ENCODE assay signal across 8 mouse cellular contexts in genomic region chr5:36581924-36582642, GRCm38 (mm10). TPM values are rescaled to one million over a fixed set of nuclear protein-coding genes. Genes with fewer than 3 reads are reported as not detected.
DNase-seq lines count a peak whose midpoint lies in the region; ATAC-seq and TF ChIP-seq lines count a peak whose summit lies in the region.

No protein-coding gene starts in this region.

- peak overlapping the region; percentile 91 for H3K9ac ChIP-seq in heart, embryonic 11.5 days (ENCODE audit: low read depth, low read length)
- H3K9ac ChIP-seq in kidney, embryonic 16.5 days (replicated peaks; ENCODE audit: low read length), result peak overlapping the region; percentile 87
- peak overlapping the region; percentile 89 for H3K9ac ChIP-seq in liver, adult 2 months (ENCODE audit: low read depth, low read length)

- TF ChIP-seq POLR2A in brain, embryonic 14.5 days (IDR thresholded peaks at IDR 0.05; ENCODE audit: borderline replicate concordance, extremely low read depth, insufficient read depth, insufficient read length, poor library complexity, severe bottlenecking), result peak; percentile 72; the same call in 1 of the 2 replicates
- TF ChIP-seq POLR2A in liver, adult 2 months (IDR thresholded peaks at IDR 0.05; ENCODE audit: extremely low read depth, insufficient read depth, low read length), result peak; percentile 45; the same call in 1 of the 2 replicates
- TF ChIP-seq POLR2A in myocyte (IDR thresholded peaks at IDR 0.05; ENCODE audit: insufficient read length, low read depth), result peak; percentile 43

- no peak for TF ChIP-seq CTCF in C2C12 (IDR thresholded peaks at IDR 0.05; ENCODE audit: control insufficient read depth, insufficient read depth, insufficient read length)
- 0 out of 2 replicates have a peak, but pooled peaks have one; percentile 3 for TF ChIP-seq CTCF in brain, embryonic 14.5 days (IDR thresholded peaks at IDR 0.05; ENCODE audit: borderline replicate concordance, extremely low read depth, insufficient read depth, insufficient read length)
- no peak for TF ChIP-seq CTCF in liver, adult 2 months (IDR thresholded peaks at IDR 0.05; ENCODE audit: low read depth, low read length)

- H3K4me1 ChIP-seq in erythroblast, embryonic 14.5 days (ENCODE audit: control insufficient read depth), result peaks cover 51% of the 10 kb centered on the region
- H3K4me1 ChIP-seq in heart, embryonic 11.5 days (ENCODE audit: control insufficient read depth, insufficient read depth, low read length), result peaks cover 15% of the 10 kb centered on the region
- H3K4me1 ChIP-seq in kidney, embryonic 16.5 days (ENCODE audit: insufficient read depth, low read length), result peaks cover 27% of the 10 kb centered on the region
- H3K4me1 ChIP-seq in liver, adult 2 months (ENCODE audit: control insufficient read depth, insufficient read depth, low read length), result peaks cover 10% of the 10 kb centered on the region

- H3K9me3 ChIP-seq in erythroblast, embryonic 14.5 days (ENCODE audit: control insufficient read depth, low read length), result peaks cover 2% of the 10 kb centered on the region; the same call in 1 of the 2 replicates
- no peaks in the 10 kb centered on the region for H3K9me3 ChIP-seq in heart, embryonic 11.5 days (replicated peaks; ENCODE audit: control insufficient read depth, low read length)
- H3K9me3 ChIP-seq in kidney, embryonic 16.5 days (ENCODE audit: low read length), result no peaks in the 10 kb centered on the region

- H3K27ac ChIP-seq in heart, embryonic 11.5 days (ENCODE audit: low read depth, low read length), result peak overlapping the region; percentile 86
- H3K27ac ChIP-seq in kidney, embryonic 16.5 days (ENCODE audit: low read length), result peak overlapping the region; percentile 86
- peak overlapping the region; percentile 92 for H3K27ac ChIP-seq in liver, adult 2 months (replicated peaks; ENCODE audit: insufficient read depth, low read depth, low read length)

- H3ac ChIP-seq in C2C12 (ENCODE audit: control insufficient read depth, insufficient read length, low read depth), result peak overlapping the region; percentile 80
- peak overlapping the region; percentile 56 for H3ac ChIP-seq in myocyte (ENCODE audit: control insufficient read depth, insufficient read length)

- peak overlapping the region; percentile 99 for H3K4me2 ChIP-seq in heart, embryonic 11.5 days
- H3K4me2 ChIP-seq in kidney, embryonic 16.5 days (replicated peaks; ENCODE audit: low read depth, low read length), result peak overlapping the region; percentile 87
- peak overlapping the region; percentile 92 for H3K4me2 ChIP-seq in myocyte (ENCODE audit: low read depth)

- H3K4me3 ChIP-seq in C2C12 (ENCODE audit: insufficient read depth, poor library complexity, severe bottlenecking) (peak overlapping the region; percentile 51), myocyte (peak overlapping the region; percentile 56)
- H3K4me3 ChIP-seq in erythroblast, embryonic 14.5 days (replicated peaks), result peak overlapping the region; percentile 86
- peak overlapping the region; percentile 77 for H3K4me3 ChIP-seq in heart, embryonic 11.5 days (ENCODE audit: low read depth, low read length)
- peak overlapping the region; percentile 82 for H3K4me3 ChIP-seq in kidney, embryonic 16.5 days (ENCODE audit: low read length)
- H3K4me3 ChIP-seq in liver, adult 2 months (ENCODE audit: insufficient read depth, low read depth, low read length), result peak overlapping the region; percentile 83

- peak; percentile 98 for ATAC-seq in heart, embryonic 11.5 days (replicated peaks; ENCODE audit: insufficient number of reproducible peaks, low FRiP score, low TSS enrichment)
- ATAC-seq in kidney, embryonic 16.5 days (ENCODE audit: low FRiP score, low TSS enrichment), result peak; percentile 97

- DNase-seq in brain, embryonic 14.5 days (ENCODE audit: low read depth), result peak; percentile 100
- peak; percentile 95 for DNase-seq in liver, adult 2 months (ENCODE audit: extremely low read depth, low read depth, low spot score)
- DNase-seq in splenic B cell, adult 2 months (ENCODE audit: low read depth, low spot score), result peak; percentile 100

- 2% methylated on average over 54 of the region's 54 CpGs for WGBS in heart, embryonic 11.5 days (ENCODE audit: insufficient replicate concordance)
- WGBS in kidney, embryonic 16.5 days, result 1% methylated on average over 53 of the region's 54 CpGs
- WGBS in liver, adult 2 months, result 2% methylated on average over 54 of the region's 54 CpGs

- H3K36me3 ChIP-seq in C2C12 (ENCODE audit: control insufficient read depth, insufficient read depth), result no peaks in the 10 kb centered on the region
- no peaks in the 10 kb centered on the region for H3K36me3 ChIP-seq in erythroblast, embryonic 14.5 days (ENCODE audit: control insufficient read depth)
- no peaks in the 10 kb centered on the region for H3K36me3 ChIP-seq in heart, embryonic 11.5 days (ENCODE audit: control insufficient read depth, insufficient read depth, low read length)
- H3K36me3 ChIP-seq in kidney, embryonic 16.5 days (ENCODE audit: insufficient read depth, low read length), result no peaks in the 10 kb centered on the region
- H3K36me3 ChIP-seq in liver, adult 2 months (ENCODE audit: control insufficient read depth, insufficient read depth, low read length), result no peaks in the 10 kb centered on the region
- H3K36me3 ChIP-seq in myocyte (ENCODE audit: control insufficient read depth, insufficient read depth), result no peaks in the 10 kb centered on the region
- H3K36me3 ChIP-seq in splenic B cell, adult 2 months (ENCODE audit: control insufficient read depth, insufficient read depth, low read length, poor library complexity, severe bottlenecking), result no peaks in the 10 kb centered on the region

- H3K79me2 ChIP-seq in C2C12 (ENCODE audit: control insufficient read depth, insufficient read depth) (no peaks in the 10 kb centered on the region), myocyte (ENCODE audit: control insufficient read depth, insufficient read depth) (peaks cover 5% of the 10 kb centered on the region)
- peaks cover 30% of the 10 kb centered on the region; the same call in 1 of the 2 replicates for H3K79me2 ChIP-seq in liver, adult 2 months (ENCODE audit: control insufficient read depth, insufficient read depth, low read length)

- H3K27me3 ChIP-seq in C2C12 (ENCODE audit: control insufficient read depth, insufficient read depth, insufficient read length) (peaks cover 8% of the 10 kb centered on the region), myocyte (ENCODE audit: control insufficient read depth, insufficient read depth, insufficient read length) (no peaks in the 10 kb centered on the region)
- peaks cover 17% of the 10 kb centered on the region for H3K27me3 ChIP-seq in erythroblast, embryonic 14.5 days (ENCODE audit: control insufficient read depth)
- H3K27me3 ChIP-seq in heart, embryonic 11.5 days (ENCODE audit: control insufficient read depth, insufficient read depth, low read length), result no peaks in the 10 kb centered on the region
- no peaks in the 10 kb centered on the region for H3K27me3 ChIP-seq in kidney, embryonic 16.5 days (ENCODE audit: insufficient read depth, low read length)
- H3K27me3 ChIP-seq in liver, adult 2 months (ENCODE audit: control insufficient read depth, insufficient read depth, low read length), result no peaks in the 10 kb centered on the region
- H3K27me3 ChIP-seq in splenic B cell, adult 2 months (ENCODE audit: control insufficient read depth, insufficient read depth, low read length, poor library complexity, severe bottlenecking), result peaks cover 2% of the 10 kb centered on the region; the same call in 1 of the 2 replicates

- H3K79me3 ChIP-seq in C2C12 (ENCODE audit: low read depth), result no peaks in the 10 kb centered on the region

TF ChIP-seq in C2C12, 6 proteins besides CTCF, POLR2A, EP300 and RAD21:
- TF ChIP-seq CEBPB (IDR thresholded peaks at IDR 0.05; ENCODE audit: low read depth) (no peak), MAX (IDR thresholded peaks at IDR 0.05) (peak; percentile 63), MYOD1 (IDR thresholded peaks at IDR 0.05; ENCODE audit: control insufficient read depth, insufficient read length, low read depth) (no peak), USF1 (IDR thresholded peaks at IDR 0.05; ENCODE audit: low read depth) (no peak), FOSL1 (IDR thresholded peaks at IDR 0.05; ENCODE audit: insufficient read depth, low read length, poor library complexity, severe bottlenecking) (no peak), MYOG (IDR thresholded peaks at IDR 0.05; ENCODE audit: control insufficient read depth, extremely low read depth, insufficient read length) (no peak)
TF ChIP-seq in C2C12: peak in this region for 1.

TF ChIP-seq in myocyte, 11 proteins besides CTCF, POLR2A, EP300 and RAD21:
- TF ChIP-seq MYOD1 (IDR thresholded peaks at IDR 0.05; ENCODE audit: control insufficient read depth in 1 of 3, insufficient read length in 2 of 3, low read depth in 2 of 3) (peak in 1 of 3 experiments; percentile 44), SRF (IDR thresholded peaks at IDR 0.05; ENCODE audit: control insufficient read depth, insufficient read length, low read depth) (peak; percentile 61), TCF12 (IDR thresholded peaks at IDR 0.05; ENCODE audit: insufficient read depth, poor library complexity, severe bottlenecking) (no peak), REST (IDR thresholded peaks at IDR 0.05; ENCODE audit: insufficient read depth, insufficient read length) (peak; percentile 72), MYOG (IDR thresholded peaks at IDR 0.05; ENCODE audit: control insufficient read depth in 1 of 3, insufficient read depth in 1 of 3, insufficient read length in 2 of 3, low read depth in 2 of 3) (no peak), USF1 (IDR thresholded peaks at IDR 0.05; ENCODE audit: low read depth) (no peak)

RNA-seq across cellular contexts. Expression of gene Tbc1d14, which starts 11.0 kb away (rescaled TPM):
- polyA plus RNA-seq in C2C12 (2012; fragmentation: generic; extraction: Trizol) (10.7 TPM), myocyte (2012; fragmentation: generic; extraction: Trizol) (7.8 TPM)
- 90.2 and 106 TPM in 2 replicates for polyA plus RNA-seq in brain, embryonic 14.5 days (2012; rRNA removed)
- 0.42 and 0.47 TPM in 2 replicates for polyA plus RNA-seq in erythroblast, embryonic 14.5 days (2012)
- polyA plus RNA-seq in heart, embryonic 11.5 days (2014; fragmentation: Nextera tagmentation; extraction: Ambion mirVana), result 19.8 and 22.6 TPM in 2 replicates
- polyA plus RNA-seq in kidney, embryonic 16.5 days (2015; fragmentation: Nextera tagmentation; extraction: Ambion mirVana), result 53.9 and 54.8 TPM in 2 replicates
- 5.4 and 8.2 TPM in 2 replicates for total RNA-seq in liver, adult 2 months (2014; rRNA removed)
- polyA plus RNA-seq in liver, adult 2 months (2012; rRNA removed), result 8.4 and 8.9 TPM in 2 replicates

Comparison
In these comparisons a context has a peak if more than half of its experiments do, and no peak if none do; other contexts are left out.
1. Peak in every context shown above with its lines: DNase-seq, ATAC-seq, H3K4me3 ChIP-seq and H3K27ac ChIP-seq.